Mouse (Mus musculus): Measurements from ENCODE around the gene Smarcad1. TPM values are rescaled to one million over a fixed set of nuclear protein-coding genes. Genes with fewer than 3 reads are reported as not detected.

Smarcad1 gene
- total RNA-seq, 4 experiments from 2014 or later, result 29.3 to 38.9 (median 33.6) TPM

Other genes with a start within 250 kb of the Smarcad1 start
- 10 to 100 TPM in 2 of 4 experiments, 1 to 10 TPM in 2; 4.4 to 13.2 (median 9.6) TPM for gene Hpgds, start 102.3 kb downstream of the Smarcad1 start, total RNA-seq (2022)

Measured in left cerebral cortex, adult 8-10 months (tissue).